Mouse (Mus musculus) midbrain, embryonic 11.5 days (tissue): ENCODE measurements around the gene Pik3ip1. TPM values are rescaled to one million over a fixed set of nuclear protein-coding genes. Genes with fewer than 3 reads are reported as not detected.

ENCODE experiments used
- ATAC-seq: fragments of 200-750 bp; cut with Nextera tagmentation; 2 replicates; pipeline ENCODE4 v1.8.0; 2017; ENCODE audit warnings: moderate TSS enrichment, moderate library complexity; ENCODE audit not compliant: low FRiP score
- DNase-seq: peaks from one replicate; pipeline ENCODE4 v3.0.0; 2015; ENCODE audit warnings: low spot score; ENCODE audit errors: missing footprints
- H3K27ac ChIP-seq: fragments of 300-500 bp; sonication (generic); 2 replicates; pipeline ENCODE4 v1.5.1; 2014; ENCODE audit warnings: low read depth, low read length
- H3K27me3 ChIP-seq: fragments of 300-500 bp; sonication (generic); 2 replicates; pipeline ENCODE4 v1.6.1; 2014; ENCODE audit warnings: mild to moderate bottlenecking, low read length, moderate library complexity, mixed read lengths; ENCODE audit not compliant: control insufficient read depth, insufficient read depth
- H3K36me3 ChIP-seq: fragments of 300-500 bp; sonication (generic); 2 replicates; pipeline ENCODE4 v1.6.1; 2014; ENCODE audit warnings: mild to moderate bottlenecking, low read length, moderate library complexity, mixed read lengths; ENCODE audit not compliant: control insufficient read depth, insufficient read depth
- H3K4me1 ChIP-seq: fragments of 300-500 bp; sonication (generic); 2 replicates; pipeline ENCODE4 v1.6.1; 2014; ENCODE audit warnings: low read length; ENCODE audit not compliant: control insufficient read depth, insufficient read depth
- H3K4me2 ChIP-seq: fragments of 300-500 bp; sonication (generic); 2 replicates; pipeline ENCODE4 v1.6.1; 2014; ENCODE audit warnings: mild to moderate bottlenecking, moderate library complexity
- H3K4me3 ChIP-seq: fragments of 300-500 bp; sonication (generic); 2 replicates; pipeline ENCODE4 v1.5.1; 2014; ENCODE audit warnings: low read depth, low read length
- H3K9ac ChIP-seq: fragments of 300-500 bp; sonication (generic); 2 replicates; pipeline ENCODE4 v1.6.1; 2014; ENCODE audit warnings: low read length
- H3K9me3 ChIP-seq: fragments of 300-500 bp; sonication (generic); 2 replicates; pipeline ENCODE4 v1.6.1; 2016; ENCODE audit warnings: low read length; ENCODE audit not compliant: control insufficient read depth
- WGBS: fragments of 180-500 bp; shearing (Covaris S2); extraction: QIAGEN DNeasy Blood & Tissue Kit; methylation state at CpG from one replicate; pipeline ENCODE4 v1.1.7; 2014; 5-methylcytosine and 5-hydroxymethylcytosine counted together
- polyA plus RNA-seq: library from polyadenylated mRNA; unstranded; fragments of >200 nt; fragmentation: Nextera tagmentation; extraction: Ambion mirVana; gene quantifications from 2 replicates; pipeline ENCODE4 v1.2.1, GENCODE M21; 2014

The Pik3ip1 gene
- polyA plus RNA-seq, 1 experiment from 2014 or later, result 12.1 TPM

DNA sequence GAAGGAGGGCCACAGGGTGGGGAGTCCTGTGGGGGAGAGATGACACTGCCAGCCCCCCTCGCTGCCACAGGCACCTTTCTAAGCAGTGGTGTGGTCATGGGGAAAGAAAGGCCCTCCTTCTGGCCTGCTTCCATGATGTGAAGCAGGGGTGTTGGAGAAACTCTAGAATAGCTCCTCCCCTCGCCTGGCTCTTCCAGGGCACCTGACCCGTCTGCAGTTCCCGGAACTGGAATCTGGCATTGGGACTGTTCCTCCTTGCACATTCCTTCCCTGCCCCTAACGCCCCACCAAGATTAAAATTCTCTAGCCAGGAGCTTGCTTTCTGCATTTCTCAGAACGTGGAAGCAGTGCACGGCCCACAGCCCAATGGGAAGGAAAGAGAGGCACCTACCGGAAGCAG lies 62.3 kb downstream of the Pik3ip1 start:
- ATAC-seq (no peak), DNase-seq (no peak)
- WGBS, result 87% methylated on average over 8 of the region's 8 CpGs
- Histone ChIP-seq H3K4me1 (peaks cover 7% of the 10 kb centered on the region; the same call in 1 of the 2 replicates), H3K4me2 (no peak overlapping the region), H3K9ac (no peak overlapping the region), H3K4me3 (no peak overlapping the region), H3K27me3 (no peaks in the 10 kb centered on the region), H3K9me3 (no peaks in the 10 kb centered on the region), H3K36me3 (no peaks in the 10 kb centered on the region), H3K27ac (no peak overlapping the region)

Other genes starting within 250 kb of the Pik3ip1 start
- 8.0 and 8.8 TPM in 2 replicates for gene Sfi1, start 136.9 kb upstream of the Pik3ip1 start, polyA plus RNA-seq
- gene Eif4enif1, start 128.0 kb upstream of the Pik3ip1 start, polyA plus RNA-seq, result 54.5 and 54.7 TPM in 2 replicates
- 327 and 332 TPM in 2 replicates for gene Drg1, start 64.0 kb upstream of the Pik3ip1 start, polyA plus RNA-seq
- 107 and 116 TPM in 2 replicates for gene Patz1, start 41.5 kb upstream of the Pik3ip1 start, polyA plus RNA-seq
- gene Limk2, start 78.8 kb downstream of the Pik3ip1 start, polyA plus RNA-seq, result 62.6 and 63.4 TPM in 2 replicates
- gene Rnf185, start 122.0 kb downstream of the Pik3ip1 start, polyA plus RNA-seq, result 51.9 and 54.3 TPM in 2 replicates
- gene Pla2g3, start 157.9 kb downstream of the Pik3ip1 start, polyA plus RNA-seq, result 0.38 and 0.54 TPM in 2 replicates
- gene Inpp5j, start 174.4 kb downstream of the Pik3ip1 start, polyA plus RNA-seq, result 0.07 and 0.16 TPM in 2 replicates
- 55.9 and 58.9 TPM in 2 replicates for gene Selenom, start 184.3 kb downstream of the Pik3ip1 start, polyA plus RNA-seq
- gene Smtn, start 210.2 kb downstream of the Pik3ip1 start, polyA plus RNA-seq, result 26.6 and 27.1 TPM in 2 replicates